8 mouse cellular contexts compared by ENCODE assay signal in the genomic region with DNA sequence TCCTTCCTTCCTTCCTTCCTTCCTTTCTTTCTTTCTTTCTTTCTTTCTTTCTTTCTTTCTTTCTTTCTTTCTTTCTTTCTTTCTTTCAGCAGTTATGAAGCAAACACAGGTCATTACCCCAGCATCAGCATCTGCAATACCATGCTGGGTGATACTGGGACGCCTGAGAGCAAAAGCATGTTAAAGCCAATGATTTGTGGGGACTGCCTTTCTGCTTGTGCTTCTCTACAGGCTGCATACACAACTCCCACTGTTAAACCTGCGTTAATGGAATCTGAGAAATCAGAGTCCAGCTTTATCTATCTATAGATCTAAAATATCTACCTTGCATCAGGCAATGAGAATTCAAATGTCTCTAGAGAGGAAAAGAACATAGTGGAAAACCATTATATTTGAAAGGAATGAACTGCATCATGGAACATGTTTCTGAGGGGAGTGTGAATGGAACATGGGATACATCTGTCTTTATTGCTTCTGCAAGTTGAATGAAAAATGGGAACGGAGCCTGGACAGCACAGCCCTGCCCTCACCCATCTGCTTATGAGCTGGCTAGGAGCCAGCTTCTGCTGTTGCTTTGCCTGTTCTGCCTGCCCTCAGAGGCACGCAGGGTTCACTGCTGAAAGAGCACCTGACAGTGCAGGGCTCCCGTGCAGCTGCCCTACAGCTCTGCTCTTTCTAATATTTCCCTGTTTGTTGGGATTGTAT.
DNase-seq lines count a peak whose midpoint lies in the region; ATAC-seq lines count a peak whose summit lies in the region.

No protein-coding gene starts in this region.

- peaks cover 5% of the 10 kb centered on the region for H3K4me1 ChIP-seq in forebrain, embryonic 13.5 days

- H3K27ac ChIP-seq in forebrain, embryonic 13.5 days, result no peak overlapping the region

- intact Hi-C loops in gastrocnemius, postnatal 14 days (cut with DNase I; ENCODE audit: low total_unique reads), result no loop called here

- 36% methylated on average over 5 of the region's 5 CpGs for WGBS in forebrain, embryonic 13.5 days

- no peaks in the 10 kb centered on the region for H3K36me3 ChIP-seq in forebrain, embryonic 13.5 days (ENCODE audit: poor library complexity, severe bottlenecking)

- no peak overlapping the region for H3K9ac ChIP-seq in forebrain, embryonic 13.5 days

- H3K4me3 ChIP-seq in forebrain, embryonic 13.5 days, result no peak overlapping the region

- H3K9me3 ChIP-seq in forebrain, embryonic 13.5 days (replicated peaks), result no peaks in the 10 kb centered on the region

- H3K27me3 ChIP-seq in forebrain, embryonic 13.5 days, result no peaks in the 10 kb centered on the region

- DNase-seq in gastrocnemius, postnatal 14 days, result peak; percentile 6
- DNase-seq in gastrocnemius, adult 8-10 months (ENCODE audit: low spot score in 2 of 2), result no peak
- DNase-seq in MN1 (ENCODE audit: low spot score), result peak; percentile 87
- DNase-seq in layer of hippocampus, postnatal 10 days (ENCODE audit: low spot score in 2 of 2), result peak; percentile 17 to 32
- DNase-seq in spleen, postnatal 4 days (ENCODE audit: low spot score in 2 of 2), result no peak
- no peak for DNase-seq in right cerebral cortex, postnatal 25 days

- peak; percentile 97 for ATAC-seq in forebrain, embryonic 13.5 days
- no peak for ATAC-seq in erythroid progenitor cell, adult 5-6 weeks (replicated peaks; ENCODE audit: low FRiP score, poor library complexity, severe bottlenecking)

- no peak overlapping the region for H3K4me2 ChIP-seq in forebrain, embryonic 13.5 days

Comparison
In these comparisons a context has a peak if more than half of its experiments do, and no peak if none do; other contexts are left out.
1. DNase-seq: peak in gastrocnemius, postnatal 14 days (single experiment), MN1 (single experiment) and layer of hippocampus, postnatal 10 days (2 of 2); none in gastrocnemius, adult 8-10 months (0 of 2), spleen, postnatal 4 days (0 of 2) and right cerebral cortex, postnatal 25 days (single experiment).